8 mouse cellular contexts compared by ENCODE assay signal in the genomic region with DNA sequence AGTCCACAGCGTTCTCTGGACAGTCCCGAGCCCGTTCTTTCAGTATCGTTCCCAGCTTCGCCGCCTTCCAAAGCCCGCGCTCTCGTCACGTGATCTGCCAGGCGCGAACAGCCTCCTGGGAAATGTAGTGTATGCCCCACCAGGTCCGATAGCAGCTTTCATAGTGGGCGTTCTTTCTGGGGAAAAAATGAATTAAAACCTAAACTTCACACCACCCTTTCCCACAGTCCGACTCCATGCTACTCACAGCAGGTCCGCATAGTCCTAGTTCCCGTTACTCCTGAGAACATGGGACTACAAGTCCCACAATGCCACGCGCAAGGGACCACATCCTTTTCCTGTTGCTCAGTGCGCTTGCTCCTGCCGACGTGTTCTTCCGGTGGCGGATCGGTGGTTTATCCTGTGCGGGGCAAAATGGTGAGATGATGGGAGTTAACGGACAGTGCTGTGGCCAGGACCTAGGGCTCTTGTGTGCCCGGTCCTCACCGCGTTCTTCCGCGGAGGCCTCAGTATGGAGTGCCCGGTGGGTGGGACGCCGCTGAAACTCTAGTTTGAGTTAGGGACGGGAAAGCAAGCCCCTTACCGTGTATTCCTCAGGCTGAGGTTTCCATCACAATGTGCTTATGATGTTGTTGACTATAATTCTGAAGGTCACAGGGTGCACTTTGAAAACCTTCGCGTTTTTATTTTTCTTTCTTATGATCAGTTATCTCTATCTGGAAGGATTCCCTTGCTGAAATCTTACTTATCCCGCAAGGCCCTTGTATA. TPM values are rescaled to one million over a fixed set of nuclear protein-coding genes. Genes with fewer than 3 reads are reported as not detected.
A peak's percentile ranks its signal among the peaks of the same experiment; 100 is the strongest.
DNase-seq lines count a peak whose midpoint lies in the region; ATAC-seq lines count a peak whose summit lies in the region.

Tmem258 (plus strand) TSS at position 167 of the 768 bp plus-strand sequence.
Fen1 (minus strand) TSS at position 322 of the 768 bp plus-strand sequence.

- H3K36me3 ChIP-seq in intestine, embryonic 14.5 days (ENCODE audit: control insufficient read depth, insufficient read depth, low read length) = peaks cover 62% of the 10 kb centered on the region

- H3K9me3 ChIP-seq in intestine, embryonic 14.5 days (ENCODE audit: control insufficient read depth, low read length) = no peaks in the 10 kb centered on the region

- H3K4me1 ChIP-seq in intestine, embryonic 14.5 days (replicated peaks; ENCODE audit: control insufficient read depth, insufficient read depth, low read length) = peaks cover 8% of the 10 kb centered on the region

- peak within 1 kb of the TSS; percentile 89 for H3K4me2 ChIP-seq in intestine, embryonic 14.5 days (ENCODE audit: low read length)

- peak within 1 kb of the TSS; percentile 91 for H3K9ac ChIP-seq in intestine, embryonic 14.5 days (ENCODE audit: low read length)

- H3K27ac ChIP-seq in intestine, embryonic 14.5 days (ENCODE audit: low read depth) = peak within 1 kb of the TSS; percentile 83

- intact Hi-C loops in left cerebral cortex, postnatal 14 days (cut with DNase I) = no loop called here

- H3K4me3 ChIP-seq in intestine, embryonic 14.5 days (ENCODE audit: low read depth, low read length) = peak within 1 kb of the TSS; percentile 98

- under 1% methylated on average over 40 of the region's 40 CpGs for WGBS in intestine, embryonic 14.5 days

- ATAC-seq in intestine, embryonic 14.5 days (replicated peaks; ENCODE audit: low FRiP score, low TSS enrichment, low read depth) = peak; percentile 90

- peak; percentile 92 to 99 for DNase-seq in adrenal gland, adult (ENCODE audit: inconsistent age in 2 of 2, low spot score in 1 of 2)
- peak; percentile 94 for DNase-seq in embryo, embryonic 10.5 days (ENCODE audit: low spot score)
- DNase-seq in gastrocnemius, postnatal 25 days = peak; percentile 80
- DNase-seq in intestine, embryonic 14.5 days (ENCODE audit: low spot score) = peak; percentile 99
- peak; percentile 90 to 92 for DNase-seq in left cerebral cortex, postnatal 14 days (ENCODE audit: low spot score in 2 of 2)
- DNase-seq in mesoderm, embryonic 11.5 days (ENCODE audit: low read depth, low spot score) = peak; percentile 90
- peak; percentile 85 to 86 for DNase-seq in right cerebral cortex, postnatal 36 days (ENCODE audit: low spot score in 2 of 2)
- peak; percentile 92 for DNase-seq in yolk sac, embryonic 10.5 days (ENCODE audit: low spot score)

- no peaks in the 10 kb centered on the region for H3K27me3 ChIP-seq in intestine, embryonic 14.5 days (replicated peaks; ENCODE audit: control insufficient read depth, insufficient read depth, low read length)

RNA-seq across cellular contexts. Expression of gene Tmem258, which starts in this region (rescaled TPM):
- total RNA-seq in gastrocnemius, postnatal 25 days (2021) = 10 to 100 TPM; 81.8 to 94.5 TPM
- polyA plus RNA-seq in intestine, embryonic 14.5 days (2014; fragmentation: Nextera tagmentation; extraction: Ambion mirVana) = 462 and 499 TPM in 2 replicates
- 10 to 100 TPM; 84.1 to 88.2 TPM for total RNA-seq in left cerebral cortex, postnatal 14 days (2021)

RNA-seq across cellular contexts. Expression of gene Fen1, which starts in this region (rescaled TPM):
- total RNA-seq in gastrocnemius, postnatal 25 days (2021) = 1 to 10 TPM; 2.9 to 3.7 TPM
- polyA plus RNA-seq in intestine, embryonic 14.5 days (2014; fragmentation: Nextera tagmentation; extraction: Ambion mirVana) = 93.8 and 95.6 TPM in 2 replicates
- total RNA-seq in left cerebral cortex, postnatal 14 days (2021) = 1 to 10 TPM; 7.3 to 9.2 TPM

Comparison
In these comparisons a context has a peak if more than half of its experiments do, and no peak if none do; other contexts are left out.
1. Peak in every context shown above with its lines: DNase-seq, ATAC-seq, H3K4me3 ChIP-seq and H3K27ac ChIP-seq.